Mouse (Mus musculus) kidney, postnatal 10 days (tissue): ENCODE data around the gene Rab3b.
"Not testable (repeated sequence)": the region's sequence is repeated elsewhere in the genome, so short reads cannot be mapped to it uniquely, and the experiment has no call there.

Experiments
- DNase-seq: peaks from one replicate; pipeline ENCODE4 v3.0.0; 2021; ENCODE audit warnings: mixed read lengths

Gene Rab3b

GRCm38 (mm10) chr4:108900421-108900820, 21.6 kb downstream of the Rab3b start:
- DNase-seq = no peak

- DNase-seq = no peak
Observed at GRCm38 (mm10) chr4:108902886-108903285, 24.0 kb downstream of the Rab3b start.

GRCm38 (mm10) chr4:108903346-108903745, 24.5 kb downstream of the Rab3b start:
- DNase-seq = no peak

- DNase-seq = no peak
Observed at GRCm38 (mm10) chr4:108904076-108904475, 25.2 kb downstream of the Rab3b start.

GRCm38 (mm10) chr4:108904790-108905189, 25.9 kb downstream of the Rab3b start:
- no peak for DNase-seq

GRCm38 (mm10) chr4:108905859-108906258, 27.0 kb downstream of the Rab3b start:
- DNase-seq = peak; percentile 13

- no peak for DNase-seq
Observed at GRCm38 (mm10) chr4:108907475-108907874, 28.6 kb downstream of the Rab3b start.

GRCm38 (mm10) chr4:108909872-108910425, 31.1 kb downstream of the Rab3b start:
- no peak for DNase-seq

GRCm38 (mm10) chr4:108911866-108912265, 33.0 kb downstream of the Rab3b start:
- no peak for DNase-seq

- DNase-seq = no peak
Observed at GRCm38 (mm10) chr4:108913180-108913579, 34.3 kb downstream of the Rab3b start.

GRCm38 (mm10) chr4:108914391-108914790, 35.5 kb downstream of the Rab3b start:
- DNase-seq = no peak

GRCm38 (mm10) chr4:108915101-108915500, 36.2 kb downstream of the Rab3b start:
- no peak for DNase-seq

GRCm38 (mm10) chr4:108917654-108918053, 38.8 kb downstream of the Rab3b start:
- no peak for DNase-seq

GRCm38 (mm10) chr4:108927945-108928344, 49.1 kb downstream of the Rab3b start:
- not testable (repeated sequence) for DNase-seq

GRCm38 (mm10) chr4:108933163-108933562, 54.3 kb downstream of the Rab3b start:
- DNase-seq = no peak

GRCm38 (mm10) chr4:108934856-108935255, 56.0 kb downstream of the Rab3b start:
- no peak for DNase-seq

- DNase-seq = no peak
Observed at GRCm38 (mm10) chr4:108937848-108938771, 59.2 kb downstream of the Rab3b start.

GRCm38 (mm10) chr4:108940681-108941473, 62.0 kb downstream of the Rab3b start:
- no peak for DNase-seq

GRCm38 (mm10) chr4:108942171-108942570, 63.3 kb downstream of the Rab3b start:
- DNase-seq = no peak

GRCm38 (mm10) chr4:108942986-108943720, 64.3 kb downstream of the Rab3b start:
- no peak for DNase-seq

- no peak for DNase-seq
Observed at GRCm38 (mm10) chr4:108949168-108949567, 70.3 kb downstream of the Rab3b start.

GRCm38 (mm10) chr4:108950201-108950600, 71.3 kb downstream of the Rab3b start:
- DNase-seq = no peak

- no peak for DNase-seq
Observed at GRCm38 (mm10) chr4:108951663-108952062, 72.8 kb downstream of the Rab3b start.
